Mouse (Mus musculus): ENCODE results near the gene Lyrm9. TPM values are rescaled to one million over a fixed set of nuclear protein-coding genes. Genes with fewer than 3 reads are reported as not detected.
A peak's percentile ranks its signal among the peaks of the same experiment; 100 is the strongest.

Gene Lyrm9
- polyA plus RNA-seq (2017; shearing (Covaris generic)), result 10 to 100 TPM; 29.9 to 31.4 TPM

DNA sequence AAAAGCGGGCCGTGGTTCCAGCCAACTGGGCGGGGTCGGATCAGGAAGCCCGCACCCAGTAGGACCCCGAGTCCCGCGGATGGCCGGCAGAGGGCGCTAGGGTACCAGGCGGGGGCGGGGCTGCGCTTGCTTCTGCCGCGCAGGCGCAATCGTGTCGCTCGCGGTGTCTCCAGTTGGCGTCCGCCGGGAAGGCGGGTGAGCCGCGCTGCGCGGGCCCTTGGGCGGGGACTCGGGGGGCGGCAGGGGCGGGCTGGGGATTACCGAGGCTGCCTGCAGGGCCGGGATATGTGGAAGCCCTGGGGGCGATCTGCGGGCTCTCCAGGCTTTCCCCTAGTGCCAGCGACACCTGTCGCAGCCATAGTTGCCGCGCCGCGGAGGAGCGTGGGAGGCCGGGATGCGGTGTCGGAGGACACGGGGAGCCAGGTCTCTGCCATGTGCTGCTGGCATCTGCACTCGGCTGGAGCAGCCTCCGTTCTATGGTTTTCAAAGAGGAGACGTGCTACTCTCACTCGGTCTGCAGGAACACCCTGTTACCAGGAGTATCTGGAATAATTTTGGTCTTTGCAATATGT, at the start of gene Lyrm9:
Lyrm9 (plus strand) TSS at position 143 of the 572 bp plus-strand sequence.
- peak; percentile 72 for ATAC-seq

- no peak for ATAC-seq
Observed at GRCm38 (mm10) chr11:78777851-78778680, 48.3 kb upstream of the Lyrm9 start.

- ATAC-seq, result peak; percentile 71
Observed at GRCm38 (mm10) chr11:78780002-78780401, 46.4 kb upstream of the Lyrm9 start.

DNA sequence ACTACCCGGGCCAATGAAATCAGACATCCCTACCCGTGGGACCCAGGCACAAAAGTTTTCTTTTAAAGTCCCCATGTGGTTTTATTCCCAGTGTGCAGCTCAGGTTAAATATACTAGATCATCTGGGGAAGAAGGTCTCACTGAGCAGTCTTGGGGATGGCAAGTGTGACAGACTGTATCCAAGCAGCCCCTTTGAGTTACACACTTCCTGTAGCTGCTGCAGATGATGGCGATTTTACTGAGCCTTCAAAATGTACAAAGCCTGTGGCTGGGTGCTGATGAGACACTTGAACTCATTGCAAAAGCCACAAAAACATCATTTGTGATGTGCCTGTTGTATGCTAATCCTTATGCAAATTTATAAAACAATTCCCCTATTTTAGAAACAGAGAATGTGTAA, 45.8 kb upstream of the Lyrm9 start:
- ATAC-seq, result no peak

DNA sequence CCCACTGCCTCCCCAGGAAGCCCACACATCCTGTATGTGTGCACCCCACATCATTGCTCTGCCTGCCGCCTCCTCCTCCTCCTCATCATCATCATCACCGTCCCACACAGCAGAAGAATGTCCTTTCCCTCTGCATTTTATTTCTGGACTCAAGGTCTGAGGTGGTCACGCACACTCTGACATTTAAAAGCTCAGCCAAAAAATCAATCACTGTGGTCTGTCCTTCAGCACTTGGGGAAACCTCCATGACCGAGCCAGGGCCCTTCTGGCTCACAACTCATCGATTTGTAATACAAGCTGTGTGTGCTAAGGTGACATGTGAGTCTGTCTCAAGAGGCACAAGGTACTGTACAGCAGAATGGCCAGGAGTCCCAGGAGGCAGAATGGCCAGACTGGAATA, 44.1 kb upstream of the Lyrm9 start:
- ATAC-seq, result no peak

GRCm38 (mm10) chr11:78782791-78783347, 43.5 kb upstream of the Lyrm9 start:
- no peak for ATAC-seq

GRCm38 (mm10) chr11:78786013-78786431, 40.4 kb upstream of the Lyrm9 start:
- no peak for ATAC-seq

- ATAC-seq, result no peak
Observed at GRCm38 (mm10) chr11:78789370-78790060, 36.9 kb upstream of the Lyrm9 start.

GRCm38 (mm10) chr11:78791582-78791981, 34.8 kb upstream of the Lyrm9 start:
- no peak for ATAC-seq

- ATAC-seq, result no peak
Observed at GRCm38 (mm10) chr11:78792055-78792454, 34.3 kb upstream of the Lyrm9 start.

- no peak for ATAC-seq
Observed at GRCm38 (mm10) chr11:78792465-78792864, 33.9 kb upstream of the Lyrm9 start.

DNA sequence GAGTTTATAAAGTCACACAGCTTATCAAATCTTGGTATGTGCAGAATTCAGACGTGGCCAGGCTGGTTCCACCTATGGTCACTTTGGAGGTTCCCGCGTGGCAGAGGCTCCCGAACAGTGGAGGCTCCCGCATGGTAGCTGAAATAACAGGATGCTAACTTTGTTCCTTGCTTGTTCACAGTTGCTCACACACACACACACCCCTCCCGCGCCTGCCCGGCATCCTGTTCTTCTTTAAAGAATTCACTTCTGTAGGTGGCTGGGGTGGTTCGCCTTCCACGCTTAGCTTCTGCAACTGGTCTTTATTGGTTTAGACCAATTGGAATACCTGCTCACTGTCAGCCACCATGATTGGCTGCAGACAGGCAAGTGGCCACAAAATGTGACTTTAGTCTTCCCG, 33.3 kb upstream of the Lyrm9 start:
- ATAC-seq, result peak; percentile 32

DNA sequence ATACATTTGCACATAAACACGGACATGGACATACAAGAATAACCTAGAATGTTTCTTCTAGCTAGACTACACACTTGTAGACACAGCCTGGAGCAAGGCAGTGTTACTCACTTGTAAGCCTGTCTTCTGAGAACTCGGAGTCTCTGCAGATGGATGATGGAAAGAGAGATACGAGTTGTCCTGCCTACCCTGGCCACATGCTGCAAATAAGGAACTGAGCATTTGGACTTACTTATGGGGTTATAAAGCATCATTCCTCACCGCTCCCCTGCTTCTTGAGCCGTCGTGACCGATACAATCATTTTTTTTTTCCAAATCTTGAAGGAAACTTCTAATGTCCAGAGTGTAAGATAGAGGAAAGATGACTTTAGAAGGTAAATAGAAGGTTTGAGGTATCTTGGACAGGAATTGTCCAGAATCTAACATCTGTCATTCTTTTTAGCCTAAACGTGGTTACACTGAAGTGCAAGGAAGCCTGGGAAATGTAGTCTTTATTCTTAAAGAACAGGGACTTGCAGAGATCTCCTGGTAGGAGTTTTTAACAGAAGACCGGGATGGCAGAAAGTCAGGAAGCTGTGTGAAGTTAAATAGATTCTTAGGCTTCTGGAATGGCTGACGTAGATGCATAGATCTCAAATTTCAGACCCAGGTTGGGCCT, 30.2 kb upstream of the Lyrm9 start:
- no peak for ATAC-seq

GRCm38 (mm10) chr11:78801094-78801493, 25.3 kb upstream of the Lyrm9 start:
- no peak for ATAC-seq

DNA sequence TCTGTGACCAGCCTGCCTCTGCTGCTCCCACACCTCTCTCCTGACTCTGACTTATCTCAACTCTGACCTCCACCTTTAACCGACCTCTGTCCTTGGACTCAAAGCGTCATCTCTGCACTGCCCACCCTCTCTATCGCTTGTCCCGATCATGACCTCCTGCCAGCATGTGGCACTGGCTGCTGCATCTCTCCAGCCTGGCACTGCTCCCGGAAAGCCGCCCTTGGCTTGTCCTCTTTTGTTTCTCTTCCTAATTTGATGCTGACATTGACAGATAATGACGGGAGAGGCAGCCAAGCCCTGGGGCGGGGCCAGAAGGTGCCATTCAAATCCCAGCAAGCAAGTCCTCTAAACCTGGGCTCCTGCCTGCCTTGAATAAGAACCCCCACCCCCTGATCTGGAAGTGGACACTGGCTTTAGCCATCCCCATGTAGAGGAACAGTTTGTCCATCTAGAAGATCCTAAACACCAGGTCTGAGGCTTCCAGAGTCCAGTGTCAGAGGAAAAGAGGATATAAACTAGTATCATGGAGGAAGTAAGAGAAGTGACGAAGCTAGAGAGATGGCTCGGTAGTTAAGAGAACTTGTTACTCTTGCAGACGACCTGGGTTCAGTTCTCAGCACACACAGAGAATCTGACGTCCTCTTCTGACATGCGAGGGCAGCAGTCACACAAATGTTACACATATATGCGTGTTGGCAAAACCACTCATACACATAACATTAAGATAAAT, 22.6 kb upstream of the Lyrm9 start:
- no peak for ATAC-seq

DNA sequence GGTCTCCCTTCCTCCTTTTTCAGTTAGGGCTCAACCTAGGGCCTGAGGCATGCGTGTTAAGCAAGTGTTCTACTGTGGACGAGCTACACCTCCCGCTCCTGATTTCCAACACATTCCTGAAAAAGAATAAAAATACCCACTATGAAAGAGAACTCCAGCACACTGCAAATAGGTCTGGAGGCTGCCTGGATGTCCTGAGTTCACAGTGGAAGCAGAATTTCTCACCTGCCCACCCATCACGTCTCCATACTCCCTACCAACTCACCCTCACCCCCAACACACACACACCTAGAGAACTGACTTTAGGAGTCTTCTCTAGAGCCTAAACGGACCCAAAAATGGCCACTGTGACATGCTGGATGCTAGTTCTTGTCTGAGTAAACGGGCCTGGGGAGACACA, 21.8 kb upstream of the Lyrm9 start:
- ATAC-seq, result no peak

- ATAC-seq, result no peak
Observed at GRCm38 (mm10) chr11:78805198-78805597, 21.2 kb upstream of the Lyrm9 start.

GRCm38 (mm10) chr11:78805691-78806137, 20.7 kb upstream of the Lyrm9 start:
- ATAC-seq, result no peak

GRCm38 (mm10) chr11:78807341-78808108, 18.9 kb upstream of the Lyrm9 start:
- ATAC-seq, result no peak

GRCm38 (mm10) chr11:78809398-78809797, 17.0 kb upstream of the Lyrm9 start:
- ATAC-seq, result no peak

- ATAC-seq, result no peak
Observed at GRCm38 (mm10) chr11:78814461-78814941, 11.9 kb upstream of the Lyrm9 start.
